Mouse (Mus musculus) G1E (cell line): Measurements from ENCODE around the gene Stx4a.

Experiments
- CTCF ChIP-seq: IDR thresholded peaks from 2 replicates; pipeline ENCODE4 v1.5.1; 2012; ENCODE audit warnings: low read depth, low read length, inconsistent platforms, mixed read lengths
- GATA2 ChIP-seq: IDR thresholded peaks from 2 replicates; pipeline ENCODE4 v1.6.1; 2012; ENCODE audit warnings: low read depth, low read length, inconsistent platforms, borderline replicate concordance
- POLR2AphosphoS5 ChIP-seq: IDR thresholded peaks from 2 replicates; pipeline ENCODE4 v1.6.1; 2012; ENCODE audit warnings: low read depth, low read length, inconsistent platforms; ENCODE audit not compliant: insufficient replicate concordance
- TAL1 ChIP-seq: conservative IDR thresholded peaks from 2 replicates; pipeline ENCODE4 v1.6.1; 2012; ENCODE audit warnings: low read depth, low read length, inconsistent platforms, mixed read lengths

GRCm38 (mm10) chr7:127875627-127876001 is 51.5 kb downstream of the Stx4a start:
- TF ChIP-seq CTCF, result no peak
- no peak for TF ChIP-seq POLR2AphosphoS5
- no peak for TF ChIP-seq TAL1
- TF ChIP-seq GATA2, result no peak
